In genomic region chr12:57539551-57539985, GRCm38 (mm10) we compare ENCODE assay signal across 9 mouse cellular contexts. TPM values are rescaled to one million over a fixed set of nuclear protein-coding genes. Genes with fewer than 3 reads are reported as not detected.
A peak's percentile ranks its signal among the peaks of the same experiment; 100 is the strongest.
DNase-seq lines count a peak whose midpoint lies in the region; ATAC-seq lines count a peak whose summit lies in the region.
"Had no signal": no experiment of that assay in that cellular context is flagged by ENCODE, and none has a peak within 500 bp of the region (broad histone marks: within the 10 kb centered on the region; RNA-seq: fewer than 3 reads in every experiment).

No protein-coding gene starts in this region.

- no peak overlapping the region for H3K9ac ChIP-seq in kidney, embryonic 14.5 days (ENCODE audit: low read depth, low read length)
- H3K9ac ChIP-seq in embryonic facial prominence, embryonic 11.5 days (replicated peaks; ENCODE audit: low read length): no peak overlapping the region
- peak overlapping the region; percentile 76 for H3K9ac ChIP-seq in intestine, embryonic 16.5 days (ENCODE audit: low read depth, low read length)
- no peak overlapping the region for H3K9ac ChIP-seq in neural tube, embryonic 11.5 days (ENCODE audit: low read length)

- peak overlapping the region; percentile 29; the same call in 1 of the 2 replicates for H3K4me3 ChIP-seq in kidney, embryonic 14.5 days (ENCODE audit: low read length)
- no peak overlapping the region for H3K4me3 ChIP-seq in embryonic facial prominence, embryonic 11.5 days (ENCODE audit: low read depth, low read length)
- H3K4me3 ChIP-seq in intestine, embryonic 16.5 days (ENCODE audit: low read length): peak overlapping the region; percentile 49
- H3K4me3 ChIP-seq in neural tube, embryonic 11.5 days (ENCODE audit: low read depth, low read length): peak overlapping the region; percentile 24; the same call in 1 of the 2 replicates

- intact Hi-C loops in left cerebral cortex, postnatal 10 days (cut with DNase I): loop anchor here (5.0 kb wide), 4 partner anchors 257 to 1002 kb away; partner anchors contain the start of genes Nkx2-1 and Nkx2-9

- H3K4me1 ChIP-seq in kidney, embryonic 14.5 days (ENCODE audit: control insufficient read depth, insufficient read depth, low read length): no peaks in the 10 kb centered on the region; the same call in 1 of the 2 replicates
- H3K4me1 ChIP-seq in embryonic facial prominence, embryonic 11.5 days (ENCODE audit: control insufficient read depth, insufficient read depth, low read length): peaks cover 3% of the 10 kb centered on the region
- 0 out of 2 replicates have a peak, but pooled peaks cover 2% of the 10 kb centered on the region for H3K4me1 ChIP-seq in intestine, embryonic 16.5 days (ENCODE audit: control insufficient read depth, insufficient read depth, low read length)
- peaks cover 18% of the 10 kb centered on the region for H3K4me1 ChIP-seq in neural tube, embryonic 11.5 days (ENCODE audit: control insufficient read depth, insufficient read depth, low read length)

- H3K27me3 ChIP-seq in kidney, embryonic 14.5 days (ENCODE audit: control insufficient read depth, insufficient read depth, low read length): peaks cover 87% of the 10 kb centered on the region
- peaks cover 54% of the 10 kb centered on the region for H3K27me3 ChIP-seq in embryonic facial prominence, embryonic 11.5 days (ENCODE audit: control insufficient read depth, insufficient read depth, low read length)
- H3K27me3 ChIP-seq in intestine, embryonic 16.5 days (replicated peaks; ENCODE audit: control insufficient read depth, insufficient read depth, low read length): peaks cover 42% of the 10 kb centered on the region
- H3K27me3 ChIP-seq in neural tube, embryonic 11.5 days (ENCODE audit: control insufficient read depth, insufficient read depth, low read length): peaks cover 89% of the 10 kb centered on the region

- H3K36me3 ChIP-seq in kidney, embryonic 14.5 days (ENCODE audit: control insufficient read depth, insufficient read depth, low read length): no peaks in the 10 kb centered on the region
- H3K36me3 ChIP-seq in embryonic facial prominence, embryonic 11.5 days (replicated peaks; ENCODE audit: control insufficient read depth, insufficient read depth, low read depth, low read length): no peaks in the 10 kb centered on the region
- no peaks in the 10 kb centered on the region for H3K36me3 ChIP-seq in intestine, embryonic 16.5 days (ENCODE audit: control insufficient read depth, insufficient read depth, low read length)
- no peaks in the 10 kb centered on the region for H3K36me3 ChIP-seq in neural tube, embryonic 11.5 days (ENCODE audit: control insufficient read depth, insufficient read depth, low read length)

- H3K4me2 ChIP-seq in kidney, embryonic 14.5 days (replicated peaks; ENCODE audit: low read depth, low read length): peak overlapping the region; percentile 38
- H3K4me2 ChIP-seq in embryonic facial prominence, embryonic 11.5 days (ENCODE audit: low read depth, low read length): no peak overlapping the region
- peak overlapping the region; percentile 73 for H3K4me2 ChIP-seq in intestine, embryonic 16.5 days (ENCODE audit: low read depth, low read length)
- H3K4me2 ChIP-seq in neural tube, embryonic 11.5 days (ENCODE audit: low read depth): no peak overlapping the region

- H3K27ac ChIP-seq in kidney, embryonic 14.5 days (ENCODE audit: low read depth, low read length): no peak overlapping the region
- no peak overlapping the region for H3K27ac ChIP-seq in embryonic facial prominence, embryonic 11.5 days (replicated peaks; ENCODE audit: low read depth, low read length)
- H3K27ac ChIP-seq in intestine, embryonic 16.5 days (ENCODE audit: low read length): peak overlapping the region; percentile 78
- H3K27ac ChIP-seq in neural tube, embryonic 11.5 days (ENCODE audit: low read depth, low read length): no peak overlapping the region

- 1% methylated on average over 10 of the region's 10 CpGs for WGBS in kidney, embryonic 14.5 days
- WGBS in embryonic facial prominence, embryonic 11.5 days: under 1% methylated on average over 10 of the region's 10 CpGs
- WGBS in intestine, embryonic 16.5 days: 2% methylated on average over 10 of the region's 10 CpGs
- WGBS in neural tube, embryonic 11.5 days: under 1% methylated on average over 10 of the region's 10 CpGs

- H3K9me3 ChIP-seq in kidney, embryonic 14.5 days (ENCODE audit: control insufficient read depth, low read length): no peaks in the 10 kb centered on the region
- H3K9me3 ChIP-seq in embryonic facial prominence, embryonic 11.5 days (replicated peaks; ENCODE audit: control insufficient read depth, low read length): no peaks in the 10 kb centered on the region
- H3K9me3 ChIP-seq in intestine, embryonic 16.5 days (ENCODE audit: control insufficient read depth, low read length): no peaks in the 10 kb centered on the region
- no peaks in the 10 kb centered on the region for H3K9me3 ChIP-seq in neural tube, embryonic 11.5 days (ENCODE audit: control insufficient read depth, low read length)

- DNase-seq in kidney, adult 8-10 months: no peak
- DNase-seq in embryonic facial prominence, embryonic 11.5 days (ENCODE audit: low spot score): peak; percentile 41
- DNase-seq in neural tube, embryonic 11.5 days (ENCODE audit: low spot score): peak; percentile 60
- no peak for DNase-seq in left cerebral cortex, adult 9 months (ENCODE audit: low spot score in 2 of 2)
- no peak for DNase-seq in spleen, postnatal 4 days (ENCODE audit: low spot score in 2 of 2)
- no peak for DNase-seq in left cerebral cortex, postnatal 10 days (ENCODE audit: extremely low spot score in 1 of 2, low spot score in 2 of 2)

- ATAC-seq in kidney, embryonic 14.5 days (ENCODE audit: low FRiP score, low TSS enrichment): no peak
- ATAC-seq in embryonic facial prominence, embryonic 11.5 days (replicated peaks; ENCODE audit: insufficient number of reproducible peaks, low FRiP score, low TSS enrichment, low read depth): no peak
- ATAC-seq in intestine, embryonic 16.5 days: no peak
- ATAC-seq in neural tube, embryonic 11.5 days (ENCODE audit: insufficient read depth, low FRiP score, low TSS enrichment): no peak

RNA-seq across cellular contexts. Expression of gene Foxa1, which starts 7.1 kb away (rescaled TPM):
- 1.5 and 1.6 TPM in 2 replicates for polyA plus RNA-seq in kidney, embryonic 14.5 days (2014; fragmentation: Nextera tagmentation; extraction: Ambion mirVana)
- 1.5 and 1.9 TPM in 2 replicates for polyA plus RNA-seq in embryonic facial prominence, embryonic 11.5 days (2014; fragmentation: Nextera tagmentation; extraction: Ambion mirVana)
- 2.9 and 3.3 TPM in 2 replicates for polyA plus RNA-seq in intestine, embryonic 16.5 days (2015; fragmentation: Nextera tagmentation; extraction: Ambion mirVana)
- polyA plus RNA-seq in neural tube, embryonic 11.5 days (2014; fragmentation: Nextera tagmentation; extraction: Ambion mirVana): 1.6 and 1.7 TPM in 2 replicates
- not detected for total RNA-seq in left cerebral cortex, postnatal 10 days (2021)
- total RNA-seq: common myeloid progenitor, adult 5-6 weeks had no signal

RNA-seq across cellular contexts. Expression of gene Ttc6, which starts 24.3 kb away (rescaled TPM):
- 0.22 and 0.47 TPM in 2 replicates for polyA plus RNA-seq in kidney, embryonic 14.5 days (2014; fragmentation: Nextera tagmentation; extraction: Ambion mirVana)
- polyA plus RNA-seq in embryonic facial prominence, embryonic 11.5 days (2014; fragmentation: Nextera tagmentation; extraction: Ambion mirVana): 0.31 and 0.38 TPM in 2 replicates
- 0.50 and 0.81 TPM in 2 replicates for polyA plus RNA-seq in intestine, embryonic 16.5 days (2015; fragmentation: Nextera tagmentation; extraction: Ambion mirVana)
- 0.27 and 0.33 TPM in 2 replicates for polyA plus RNA-seq in neural tube, embryonic 11.5 days (2014; fragmentation: Nextera tagmentation; extraction: Ambion mirVana)
- 1 to 10 TPM in 1 of 2 experiments, under 1 TPM in 1; 0.62 to 1.2 TPM for total RNA-seq in left cerebral cortex, postnatal 10 days (2021)
- total RNA-seq: common myeloid progenitor, adult 5-6 weeks had no signal

Comparison
In these comparisons a context has a peak if more than half of its experiments do, and no peak if none do; other contexts are left out.
1. H3K4me2 ChIP-seq: peak in kidney, embryonic 14.5 days (single experiment) and intestine, embryonic 16.5 days (single experiment); none in embryonic facial prominence, embryonic 11.5 days (single experiment) and neural tube, embryonic 11.5 days (single experiment).
2. DNase-seq: peak in embryonic facial prominence, embryonic 11.5 days (single experiment) and neural tube, embryonic 11.5 days (single experiment); none in kidney, adult 8-10 months (0 of 2), left cerebral cortex, adult 9 months (0 of 2), spleen, postnatal 4 days (0 of 2) and left cerebral cortex, postnatal 10 days (0 of 2).